Mouse (Mus musculus) layer of hippocampus, adult 8-10 months (tissue): ENCODE measurements at regions not wholly inside any gene's neighbourhood (a gene's known extent, or its start where the extent isn't known, plus 50 kb on each side); places are given as distances from the start of the nearest gene placed in this dataset.

Source experiments
- DNase-seq, 2 experiments: peaks; one replicate each; pipeline ENCODE4 v3.0.0; 2022; ENCODE audit warnings: low spot score in 2 of 2

DNA sequence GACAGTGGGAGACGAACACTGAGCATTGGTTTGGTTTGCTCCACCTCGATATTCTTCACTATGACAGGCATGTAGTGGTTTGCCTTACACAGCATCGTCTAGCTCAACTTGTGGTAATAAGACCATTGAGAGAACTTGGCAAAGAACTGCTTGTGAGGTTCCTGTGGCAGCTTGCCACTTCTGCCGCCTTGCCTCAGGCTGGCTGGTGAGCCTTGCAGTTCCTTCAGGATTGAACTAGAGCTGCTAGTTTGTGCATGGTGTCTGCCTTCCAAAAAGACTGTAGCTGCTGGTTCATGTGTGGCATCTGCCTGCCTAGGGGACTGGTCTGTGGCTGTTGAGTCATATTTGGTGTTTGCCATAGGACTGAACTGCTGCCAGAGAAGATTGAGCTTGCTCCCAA, 110.8 kb downstream of the Plxna1 start:
- no peak for DNase-seq

DNA sequence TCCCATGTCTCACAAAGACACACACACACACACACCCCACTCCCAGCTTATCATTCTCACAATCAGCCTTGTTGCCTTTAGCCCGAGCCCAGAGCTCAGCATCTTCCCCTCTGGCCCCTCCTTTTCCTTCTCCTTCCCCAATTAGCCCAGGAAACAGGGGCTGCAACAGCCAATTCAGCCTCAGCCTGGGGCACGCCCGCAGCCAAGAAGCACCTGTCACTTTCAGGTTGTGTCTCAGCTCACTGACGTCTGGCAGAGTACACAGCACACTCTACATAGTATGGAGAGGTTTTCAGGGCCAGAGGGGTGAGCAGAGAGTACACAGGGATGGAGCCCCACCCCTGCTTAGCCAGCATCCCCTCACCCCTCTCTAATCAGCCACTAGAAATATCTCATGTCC, 106.4 kb downstream of the Plxna1 start:
- DNase-seq: no peak

DNA sequence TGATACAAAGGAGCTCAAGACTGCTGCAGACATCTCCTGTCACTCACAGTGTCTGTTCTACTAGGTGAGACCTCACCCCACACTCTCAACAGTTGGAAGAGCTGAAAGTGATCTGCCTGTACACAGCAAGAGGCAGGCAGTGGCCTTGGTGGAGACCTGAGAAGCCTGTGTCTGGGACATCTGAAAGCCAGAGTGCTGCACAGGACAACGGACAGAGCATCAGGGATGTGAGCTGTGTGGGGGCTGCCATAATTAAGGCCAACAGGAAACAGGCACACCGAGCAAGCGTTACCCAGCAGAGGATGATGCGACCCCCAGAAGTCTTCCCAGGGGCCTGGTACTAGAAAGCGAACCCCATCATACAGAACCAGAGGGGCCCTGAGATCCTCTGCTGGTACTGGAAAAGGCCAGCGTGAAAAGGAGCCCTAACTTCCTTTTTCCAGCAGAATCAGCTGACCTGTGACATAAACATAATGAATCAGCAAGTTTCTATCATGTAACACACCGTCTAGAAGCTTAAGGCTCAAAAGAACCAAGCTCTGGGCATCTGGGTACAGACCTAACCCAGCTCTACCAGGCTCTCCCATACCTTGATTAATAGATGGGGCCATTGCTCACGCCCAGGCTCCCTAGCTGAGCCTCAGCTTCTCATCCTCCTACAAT, 105.7 kb downstream of the Plxna1 start:
- DNase-seq: no peak

DNA sequence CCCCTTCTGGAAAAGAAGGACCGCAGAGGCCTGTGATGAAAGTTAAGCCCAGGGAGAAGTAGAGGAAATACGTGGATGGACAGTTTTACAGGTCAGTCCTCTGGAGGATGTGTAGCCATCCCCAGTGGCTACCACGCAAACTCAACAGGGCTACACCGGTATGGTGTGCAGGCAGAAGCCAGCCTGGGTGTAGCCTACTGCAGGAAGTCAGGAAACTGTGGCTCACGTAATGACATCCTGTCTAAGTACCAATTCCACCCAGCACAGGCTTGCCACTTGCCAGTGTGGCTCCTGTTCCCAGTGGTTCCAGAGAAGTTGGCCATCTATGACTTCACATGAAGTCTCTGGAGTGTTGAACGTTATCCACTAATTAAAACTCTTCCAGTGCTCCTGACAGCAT, 105.0 kb downstream of the Plxna1 start:
- no peak for DNase-seq

DNA sequence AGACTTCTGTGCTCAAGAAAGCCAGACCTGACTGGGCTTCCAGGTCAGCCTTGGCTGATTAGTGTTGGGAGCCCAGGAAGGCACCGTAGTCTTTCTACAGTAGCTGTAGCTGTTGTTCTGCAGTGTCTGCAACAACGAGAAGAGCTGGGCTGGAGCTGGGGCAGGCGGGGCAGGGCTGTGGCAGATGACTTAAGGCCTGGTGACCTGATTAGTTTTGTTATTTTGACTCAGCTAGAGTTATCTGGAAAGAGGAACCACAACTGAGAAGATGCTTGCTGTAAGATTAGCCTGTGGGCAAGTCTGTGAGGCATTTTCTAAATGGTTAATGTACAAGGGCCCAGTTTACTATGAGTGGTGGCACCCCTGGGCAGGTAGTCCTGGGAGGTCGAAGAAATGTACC, 104.3 kb downstream of the Plxna1 start:
- DNase-seq: no peak

DNA sequence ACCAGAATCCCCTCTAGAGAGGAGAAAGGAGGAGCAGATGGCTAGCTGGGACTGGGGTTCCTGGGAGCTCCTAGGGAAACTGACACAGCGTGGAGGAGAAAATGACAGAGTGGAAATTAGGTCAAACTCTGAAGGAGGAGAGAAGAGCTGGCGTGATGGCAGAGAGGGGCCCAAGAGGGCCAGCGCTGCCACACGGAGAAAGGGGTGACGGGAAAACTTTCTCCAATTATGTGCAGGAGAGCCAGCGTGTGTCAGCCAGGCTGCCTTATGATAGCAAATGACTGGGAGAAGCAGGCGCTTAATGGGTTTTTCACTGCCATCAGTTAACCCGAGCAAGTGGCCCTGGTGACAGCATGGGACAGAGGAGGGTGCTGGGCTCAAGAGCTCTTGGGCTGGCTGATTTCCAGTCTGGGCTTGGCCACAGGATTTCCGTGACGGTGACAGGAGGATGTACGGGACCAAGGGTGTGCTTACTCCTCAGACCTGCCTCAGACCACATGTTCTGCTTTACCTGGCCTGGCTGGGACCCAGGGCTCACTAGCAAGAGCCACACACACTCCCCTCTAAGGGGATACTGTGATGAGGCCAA, 102.9 kb downstream of the Plxna1 start:
- DNase-seq: no peak

DNA sequence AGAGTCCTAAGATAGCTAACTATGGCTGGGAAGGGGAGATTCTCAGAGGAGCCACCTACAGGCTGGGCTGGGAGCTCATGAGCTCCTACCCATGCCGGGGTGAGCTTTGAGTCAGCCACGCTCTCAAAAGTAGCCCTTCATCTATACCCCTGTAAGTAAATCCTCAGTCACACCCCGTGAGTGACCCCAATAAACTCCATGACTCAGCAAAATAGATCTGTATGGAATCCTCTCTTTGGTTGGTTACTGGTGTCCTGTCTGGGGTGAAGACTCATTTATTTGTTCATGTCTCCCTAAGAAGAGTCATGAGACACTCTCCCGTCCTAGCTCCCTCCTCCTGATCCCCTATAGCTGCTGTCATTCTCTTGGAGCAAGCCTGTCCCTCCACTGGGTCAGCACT, 99.5 kb downstream of the Plxna1 start:
- DNase-seq: no peak

DNA sequence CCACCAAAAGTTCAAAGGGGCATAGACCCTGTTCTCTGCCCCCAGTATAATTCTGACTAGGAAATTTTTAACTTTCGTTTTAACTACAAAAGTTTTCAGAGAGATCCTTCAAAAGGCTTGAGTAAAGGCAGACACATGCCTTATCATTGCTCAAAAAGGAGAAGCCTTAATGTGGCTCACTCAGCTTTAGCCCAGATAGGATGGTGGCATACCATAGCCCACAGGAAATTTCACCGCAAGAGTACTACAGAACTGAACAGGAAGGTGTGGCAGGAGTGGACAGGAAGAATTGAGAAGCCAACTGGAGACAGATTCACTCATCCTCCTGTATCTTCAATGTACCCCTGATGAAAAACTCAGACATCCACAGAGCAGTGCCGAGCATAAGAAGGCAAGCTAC, 97.1 kb downstream of the Plxna1 start:
- DNase-seq: no peak
